Mouse (Mus musculus): ENCODE results near the gene Rpp14.

DNA sequence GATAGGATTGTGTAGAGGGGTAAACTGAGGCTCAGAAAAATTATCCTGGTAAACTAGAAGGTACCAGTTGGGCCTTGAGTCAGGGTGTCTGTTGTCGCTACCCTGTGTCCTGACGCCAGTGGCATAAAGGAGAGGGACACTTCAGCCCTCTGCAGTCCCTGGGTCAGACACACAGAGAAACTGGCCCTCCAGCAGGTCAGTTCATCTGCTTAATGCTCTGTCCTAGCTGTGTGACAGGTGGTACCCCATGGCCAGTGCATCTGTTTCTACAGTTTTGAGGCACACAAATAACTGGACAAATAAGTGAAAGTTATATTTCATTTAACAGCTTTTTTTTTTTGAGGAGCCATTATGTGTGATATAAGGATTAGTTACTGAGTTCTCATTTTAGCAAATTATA is 33.4 kb downstream of the Rpp14 start:
- TF ChIP-seq GATA1 (IDR thresholded peaks at IDR 0.05; ENCODE audit: borderline replicate concordance, low read length) (no peak), FLI1 (IDR thresholded peaks at IDR 0.05; ENCODE audit: low read length) (no peak)

Measured in megakaryocyte, embryonic 14.5 days (primary cell).